In the genomic region with DNA sequence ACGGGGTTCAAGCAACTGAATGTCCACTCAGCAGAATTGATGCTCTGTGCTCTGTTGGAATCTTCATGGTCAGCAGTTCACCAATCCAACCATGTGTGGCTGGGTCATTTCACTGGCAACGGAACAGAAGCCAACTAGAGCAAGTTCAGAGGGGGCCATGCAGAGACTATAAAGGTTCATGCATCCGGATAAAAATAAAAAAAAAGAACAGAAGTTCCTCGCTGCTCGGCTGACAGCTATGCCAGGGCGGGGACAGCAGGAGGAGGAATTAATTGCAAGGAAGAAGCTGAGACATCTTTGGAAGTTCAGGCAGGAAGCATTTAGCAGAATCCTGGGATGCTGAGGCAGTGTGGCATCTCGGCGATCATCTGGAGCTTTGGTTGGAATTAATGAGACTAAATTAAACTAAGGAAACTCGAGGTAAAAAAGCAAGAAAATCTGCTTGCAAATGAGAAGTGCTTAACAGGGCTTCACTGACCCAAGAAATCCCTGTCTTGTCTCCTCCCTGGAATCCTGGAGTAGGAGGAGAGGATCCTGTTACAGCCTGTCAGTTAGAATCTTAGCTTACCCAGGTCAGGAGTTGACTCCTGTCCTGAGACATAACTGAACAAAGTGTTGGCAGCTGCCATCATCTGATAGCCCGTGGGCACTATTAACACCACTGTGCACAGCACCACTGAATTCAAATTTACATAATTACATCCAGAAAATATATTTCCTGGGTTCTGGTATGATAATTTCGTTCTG, we compare ENCODE assay signal across 8 mouse cellular contexts.
DNase-seq lines count a peak whose midpoint lies in the region; TF ChIP-seq lines count a peak whose summit lies in the region.

No protein-coding gene starts in this region.

- intact Hi-C loops in left cerebral cortex, postnatal 25 days (cut with DNase I) = no loop called here

- TF ChIP-seq POLR2A in brain, embryonic 14.5 days (IDR thresholded peaks at IDR 0.05; ENCODE audit: borderline replicate concordance, extremely low read depth, insufficient read depth, insufficient read length, poor library complexity, severe bottlenecking) = no peak

- TF ChIP-seq CTCF in brain, embryonic 14.5 days (IDR thresholded peaks at IDR 0.05; ENCODE audit: borderline replicate concordance, extremely low read depth, insufficient read depth, insufficient read length) = no peak

- DNase-seq in cerebellum, postnatal 10 days = peak; percentile 22 to 30
- no peak for DNase-seq in cerebellum, adult 9-10 months
- peak; percentile 72 for DNase-seq in brain, embryonic 14.5 days (ENCODE audit: low read depth)
- DNase-seq in kidney, adult 18-20 months = peak; percentile 40
- peak; percentile 45 to 87 for DNase-seq in left cerebral cortex, postnatal 25 days (ENCODE audit: low spot score in 2 of 2)
- DNase-seq in testis, postnatal 14 days (ENCODE audit: low spot score) = no peak
- no peak for DNase-seq in ovary, postnatal 14 days (ENCODE audit: low spot score)
- no peak for DNase-seq in heart, adult 18-20 months

Comparison
In these comparisons a context has a peak if more than half of its experiments do, and no peak if none do; other contexts are left out.
1. DNase-seq: peak in cerebellum, postnatal 10 days (2 of 2), brain, embryonic 14.5 days (single experiment), kidney, adult 18-20 months (single experiment) and left cerebral cortex, postnatal 25 days (2 of 2); none in cerebellum, adult 9-10 months (single experiment), testis, postnatal 14 days (single experiment), ovary, postnatal 14 days (single experiment) and heart, adult 18-20 months (0 of 2).